13 mouse cellular contexts compared by ENCODE assay signal in genomic region chr4:87149584-87149983, GRCm38 (mm10).
"Had no signal": no experiment of that assay in that cellular context is flagged by ENCODE, and none has a peak within 500 bp of the region (broad histone marks: within the 10 kb centered on the region; RNA-seq: fewer than 3 reads in every experiment).

No protein-coding gene starts in this region.

- H3K4me2 ChIP-seq: midbrain, embryonic 12.5 days; neural tube, embryonic 13.5 days had no signal

- H3K27me3 ChIP-seq: midbrain, embryonic 12.5 days; neural tube, embryonic 13.5 days had no signal

- H3K4me3 ChIP-seq: left cerebral cortex, adult 2 months; midbrain, embryonic 12.5 days; neural tube, embryonic 13.5 days had no signal

- ATAC-seq: midbrain, embryonic 16.5 days had no signal

- H3K27ac ChIP-seq: left cerebral cortex, adult 2 months; liver, embryonic 14.5 days; midbrain, embryonic 12.5 days; neural tube, embryonic 13.5 days had no signal

- H3K4me1 ChIP-seq: midbrain, embryonic 12.5 days; neural tube, embryonic 13.5 days had no signal

- DNase-seq: kidney, postnatal 10 days; kidney, postnatal 4 days; lung, adult 18-20 months; retina, postnatal 1 day; right cerebral cortex, postnatal 4 days; spleen, adult 18-20 months; thymus, adult 18-20 months; thymus, postnatal 25 days had no signal

- H3K9me3 ChIP-seq: midbrain, embryonic 12.5 days; neural tube, embryonic 13.5 days had no signal

- H3K36me3 ChIP-seq: midbrain, embryonic 12.5 days; neural tube, embryonic 13.5 days had no signal

- H3K9ac ChIP-seq: liver, embryonic 14.5 days; midbrain, embryonic 12.5 days; neural tube, embryonic 13.5 days had no signal
